Mouse (Mus musculus): Measurements from ENCODE around the gene Ppp1r14b.

GRCm38 (mm10) chr19:6987061-6987903, 12.5 kb downstream of the Ppp1r14b start, which contains the start of gene Vegfb:
- TF ChIP-seq CTCF (IDR thresholded peaks at IDR 0.05; ENCODE audit: low read depth, low read length), result no peak
- no peak for TF ChIP-seq EP300 (IDR thresholded peaks at IDR 0.05; ENCODE audit: insufficient read depth, low read depth, low read length)
- TF ChIP-seq POLR2A (IDR thresholded peaks at IDR 0.05; ENCODE audit: insufficient read depth, low read length), result no peak

Data from ES-Bruce4 (cell line).